Comparison of ENCODE assay signal across 29 mouse cellular contexts in genomic region chr16:20833301-20833700, GRCm38 (mm10).
A peak's percentile ranks its signal among the peaks of the same experiment; 100 is the strongest.
DNase-seq lines count a peak whose midpoint lies in the region; ATAC-seq and TF ChIP-seq lines count a peak whose summit lies in the region.
"Had no signal": no experiment of that assay in that cellular context is flagged by ENCODE, and none has a peak within 500 bp of the region (broad histone marks: within the 10 kb centered on the region; RNA-seq: fewer than 3 reads in every experiment).

No protein-coding gene starts in this region.

- no peaks in the 10 kb centered on the region for H3K27me3 ChIP-seq in kidney, embryonic 15.5 days
- H3K27me3 ChIP-seq in stomach, postnatal 0 days (ENCODE audit: control insufficient read depth, insufficient read depth, low read length): no peaks in the 10 kb centered on the region
- H3K27me3 ChIP-seq: CH12.LX; forebrain, embryonic 15.5 days; heart, embryonic 12.5 days; limb, embryonic 13.5 days; lung, embryonic 15.5 days had no signal

- no peak for TF ChIP-seq EP300 in stomach, postnatal 0 days (optimal IDR thresholded peaks at IDR 0.05)

- no peaks in the 10 kb centered on the region for H3K9me3 ChIP-seq in kidney, embryonic 15.5 days (replicated peaks)
- no peaks in the 10 kb centered on the region for H3K9me3 ChIP-seq in stomach, postnatal 0 days (ENCODE audit: control insufficient read depth, low read length)
- H3K9me3 ChIP-seq: forebrain, embryonic 15.5 days; limb, embryonic 13.5 days; lung, embryonic 15.5 days had no signal

- H3K27ac ChIP-seq in kidney, embryonic 15.5 days: no peak overlapping the region
- H3K27ac ChIP-seq in stomach, postnatal 0 days (replicated peaks): no peak overlapping the region
- H3K27ac ChIP-seq: embryonic facial prominence, embryonic 10.5 days; forebrain, embryonic 15.5 days; hindbrain, postnatal 0 days; layer of hippocampus, adult 2 months; limb, embryonic 13.5 days; liver, embryonic 14.5 days; lung, embryonic 15.5 days; midbrain, embryonic 10.5 days had no signal

- WGBS in kidney, embryonic 15.5 days: 71% methylated on average over 8 of the region's 8 CpGs
- 82% methylated on average over 8 of the region's 8 CpGs for WGBS in stomach, postnatal 0 days

- intact Hi-C loops in left cerebral cortex, postnatal 14 days (cut with DNase I): no loop called here

- DNase-seq in kidney, adult 11 months: peak; percentile 70
- peak; percentile 52 for DNase-seq in testis, postnatal 14 days (ENCODE audit: low spot score)
- DNase-seq in testis, postnatal 10 days (ENCODE audit: low spot score): no peak
- peak; percentile 19 for DNase-seq in kidney, postnatal 10 days
- DNase-seq in stomach, postnatal 0 days (ENCODE audit: low spot score): peak; percentile 33
- DNase-seq in left cerebral cortex, postnatal 14 days (ENCODE audit: low spot score in 2 of 2): no peak
- no peak for DNase-seq in ovary, postnatal 36 days (ENCODE audit: low spot score)
- DNase-seq: adrenal gland, postnatal 36 days; B cell, adult 2 months; cerebellum, adult 11 months; cerebellum, adult 9-11 months; gastrocnemius, postnatal 10 days; heart, postnatal 10 days; layer of hippocampus, postnatal 36 days; lung, postnatal 4 days; right cerebral cortex, adult 18-20 months had no signal

- H3K36me3 ChIP-seq in kidney, embryonic 15.5 days: no peaks in the 10 kb centered on the region
- H3K36me3 ChIP-seq in stomach, postnatal 0 days (ENCODE audit: control insufficient read depth, insufficient read depth, low read length): no peaks in the 10 kb centered on the region
- H3K36me3 ChIP-seq: embryonic facial prominence, embryonic 10.5 days; forebrain, embryonic 15.5 days; heart, embryonic 12.5 days; limb, embryonic 13.5 days; lung, embryonic 15.5 days; midbrain, embryonic 10.5 days had no signal

- H3K4me1 ChIP-seq in kidney, embryonic 15.5 days: 0 out of 2 replicates have a peak, but pooled peaks cover 7% of the 10 kb centered on the region
- H3K4me1 ChIP-seq in stomach, postnatal 0 days (replicated peaks; ENCODE audit: control insufficient read depth, insufficient read depth): 0 out of 2 replicates have a peak, but pooled peaks cover 2% of the 10 kb centered on the region
- H3K4me1 ChIP-seq: forebrain, embryonic 15.5 days had no signal

- no peak overlapping the region for H3K9ac ChIP-seq in kidney, embryonic 15.5 days
- no peak overlapping the region for H3K9ac ChIP-seq in stomach, postnatal 0 days (ENCODE audit: low read length)
- H3K9ac ChIP-seq: forebrain, embryonic 15.5 days; heart, embryonic 12.5 days; limb, embryonic 13.5 days; liver, embryonic 14.5 days; lung, embryonic 15.5 days had no signal

- ATAC-seq in kidney, embryonic 15.5 days (replicated peaks; ENCODE audit: low FRiP score): no peak
- ATAC-seq in stomach, postnatal 0 days (ENCODE audit: low FRiP score, low TSS enrichment): no peak
- ATAC-seq: forebrain, embryonic 15.5 days; hindbrain, postnatal 0 days; midbrain, embryonic 16.5 days had no signal

- H3K4me3 ChIP-seq in kidney, embryonic 15.5 days (replicated peaks): no peak overlapping the region
- no peak overlapping the region for H3K4me3 ChIP-seq in stomach, postnatal 0 days (ENCODE audit: low read depth, low read length)
- H3K4me3 ChIP-seq: embryonic facial prominence, embryonic 10.5 days; forebrain, embryonic 15.5 days; heart, embryonic 12.5 days; layer of hippocampus, adult 2 months; limb, embryonic 13.5 days; lung, embryonic 15.5 days; midbrain, embryonic 10.5 days; myocyte had no signal

- TF ChIP-seq CTCF in stomach, postnatal 0 days (IDR thresholded peaks at IDR 0.05; ENCODE audit: low read depth): peak; percentile 31

- H3K4me2 ChIP-seq in kidney, embryonic 15.5 days: no peak overlapping the region
- H3K4me2 ChIP-seq in stomach, postnatal 0 days (replicated peaks; ENCODE audit: low read depth): no peak overlapping the region
- H3K4me2 ChIP-seq: forebrain, embryonic 15.5 days; heart, embryonic 12.5 days; limb, embryonic 13.5 days; lung, embryonic 15.5 days had no signal

Comparison
In these comparisons a context has a peak if more than half of its experiments do, and no peak if none do; other contexts are left out.
1. DNase-seq: peak in kidney, adult 11 months (single experiment), testis, postnatal 14 days (single experiment), kidney, postnatal 10 days (single experiment) and stomach, postnatal 0 days (single experiment); none in testis, postnatal 10 days (single experiment), left cerebral cortex, postnatal 14 days (0 of 2) and ovary, postnatal 36 days (single experiment).